Mouse (Mus musculus) cerebellum, adult 11 months (tissue): Measurements from ENCODE around the gene Tapbp.
A peak's percentile ranks its signal among the peaks of the same experiment; 100 is the strongest.
"Not testable (repeated sequence)": the region's sequence is repeated elsewhere in the genome, so short reads cannot be mapped to it uniquely, and the experiment has no call there.

ENCODE experiments used
- DNase-seq: peaks from one replicate; pipeline ENCODE4 v3.0.0; 2022

Tapbp gene

DNA sequence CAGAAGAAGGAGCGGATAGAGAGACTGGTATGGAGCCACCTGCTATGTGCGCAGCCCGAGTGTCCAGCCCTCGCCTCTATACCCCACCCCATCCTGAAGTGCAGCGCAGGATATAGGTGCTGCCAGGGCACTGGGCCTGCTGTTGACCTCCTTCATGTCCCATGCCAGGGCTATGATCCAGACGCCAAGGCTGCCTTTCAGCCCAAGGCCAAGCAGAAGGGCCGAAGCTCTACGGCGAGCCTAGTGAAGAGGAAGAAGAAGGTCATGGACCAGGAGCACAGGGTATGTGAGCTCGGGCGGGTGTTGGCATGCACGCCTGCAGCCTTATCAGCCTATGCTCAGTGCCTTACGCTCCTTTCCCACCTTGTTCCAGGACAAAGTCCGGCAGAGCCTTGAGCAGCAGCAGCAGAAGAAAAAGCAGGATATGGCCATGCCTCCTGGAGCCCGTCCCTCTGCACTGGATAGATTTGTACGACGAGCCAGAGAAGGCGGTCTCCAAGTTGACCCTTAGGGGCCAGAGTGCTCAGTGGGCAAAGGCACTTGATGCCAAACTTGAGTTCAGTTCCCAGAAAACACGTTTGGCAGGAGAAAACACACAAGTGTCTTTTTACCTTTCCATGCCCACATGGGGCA is 33.3 kb downstream of the Tapbp start:
- no peak for DNase-seq

DNA sequence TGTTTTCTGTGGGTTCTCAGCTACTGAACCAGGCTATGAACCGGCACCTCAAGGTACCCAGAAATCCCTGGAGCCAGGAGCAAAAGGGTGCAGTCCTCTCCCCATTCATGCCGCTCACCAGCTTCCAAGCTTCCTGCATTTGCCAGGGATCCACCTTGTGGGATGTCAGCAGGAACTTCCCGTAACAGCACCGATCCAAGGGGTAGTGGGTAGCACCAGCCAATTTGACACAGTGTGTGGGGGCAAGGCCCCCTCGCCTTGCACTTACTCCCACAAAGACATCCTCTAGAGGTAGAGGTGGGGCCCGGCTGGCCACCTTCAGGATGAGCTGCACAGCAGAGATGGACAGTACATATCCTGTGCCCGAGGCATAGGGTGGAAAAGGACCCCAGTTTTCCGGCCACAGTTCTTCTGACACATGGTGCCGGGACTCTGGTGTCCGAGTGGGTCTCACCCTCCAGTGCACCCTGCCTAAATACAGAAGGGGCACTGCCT is 34.5 kb downstream of the Tapbp start:
- DNase-seq: no peak

GRCm38 (mm10) chr17:33951021-33951946 is 35.6 kb downstream of the Tapbp start, which contains the start of gene B3galt4:
TSS of gene B3galt4 (minus strand) at chr17:33951488.
- DNase-seq: no peak

DNA sequence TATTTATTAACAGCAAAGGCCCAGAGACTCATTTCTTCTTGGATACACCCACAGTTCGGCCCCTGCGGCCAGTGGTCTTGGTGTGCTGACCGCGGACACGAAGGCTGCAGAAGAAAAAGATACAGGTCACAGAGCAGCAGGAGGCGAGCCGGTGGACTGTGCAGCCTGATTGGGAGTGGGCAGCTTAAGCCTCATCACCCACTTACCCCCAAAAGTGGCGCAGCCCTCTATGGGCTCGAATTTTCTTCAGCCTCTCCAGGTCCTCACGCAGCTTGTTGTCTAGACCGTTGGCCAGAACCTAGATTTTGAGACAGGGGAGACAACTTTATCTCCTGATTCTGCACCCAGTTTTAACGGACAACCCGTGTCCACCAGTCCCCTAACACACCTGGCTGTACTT is 36.3 kb downstream of the Tapbp start:
- DNase-seq: not testable (repeated sequence)

- no peak for DNase-seq
Observed at GRCm38 (mm10) chr17:33952879-33953278, 37.2 kb downstream of the Tapbp start.

DNA sequence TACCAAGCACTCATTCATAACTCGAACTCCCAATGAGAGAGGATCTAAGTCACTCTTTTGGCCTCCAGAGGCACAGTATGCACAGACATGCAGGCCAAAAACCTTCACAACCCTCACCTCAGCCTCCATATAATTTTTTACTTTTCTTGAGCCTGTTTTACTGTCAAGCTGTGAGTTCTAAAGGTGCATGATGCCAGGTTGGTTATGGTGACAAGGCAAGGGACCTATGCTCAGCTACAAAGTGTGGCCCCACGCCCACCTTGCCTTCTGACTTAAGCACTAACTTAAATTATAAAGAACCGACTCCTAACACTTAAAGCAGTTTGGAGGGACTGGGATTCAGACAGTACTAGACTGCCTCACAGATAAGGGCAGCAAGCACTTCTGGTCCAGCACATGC is 37.6 kb downstream of the Tapbp start:
- no peak for DNase-seq

DNA sequence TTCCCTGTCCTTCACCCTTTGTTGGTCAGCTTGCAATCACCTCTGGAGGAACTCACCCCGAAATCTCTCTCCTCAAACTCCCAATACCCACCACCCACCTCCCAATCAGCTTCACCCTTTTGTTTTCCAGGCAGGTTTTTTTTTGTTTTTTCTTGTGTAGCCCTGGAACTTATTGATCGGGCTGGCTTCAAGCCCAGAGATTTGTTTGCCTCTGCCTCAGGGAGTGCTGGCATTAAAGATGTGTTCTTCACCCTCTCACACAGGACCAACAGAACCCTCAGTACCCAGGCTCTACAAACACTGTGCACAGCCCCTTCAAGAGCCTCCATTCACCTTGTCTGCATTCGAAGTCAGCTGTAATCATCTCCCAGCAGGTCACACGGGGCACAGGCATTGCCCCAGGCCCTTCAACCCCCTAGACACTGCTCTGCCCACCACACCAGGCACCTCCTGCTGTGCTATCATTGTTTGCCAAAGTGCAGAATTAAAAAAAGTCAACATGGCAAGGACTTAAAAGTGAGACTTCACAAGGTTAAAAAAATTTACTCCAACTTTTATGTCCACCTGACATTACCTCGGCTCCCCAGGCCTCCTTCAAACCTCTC is 38.4 kb downstream of the Tapbp start:
- DNase-seq: no peak

DNA sequence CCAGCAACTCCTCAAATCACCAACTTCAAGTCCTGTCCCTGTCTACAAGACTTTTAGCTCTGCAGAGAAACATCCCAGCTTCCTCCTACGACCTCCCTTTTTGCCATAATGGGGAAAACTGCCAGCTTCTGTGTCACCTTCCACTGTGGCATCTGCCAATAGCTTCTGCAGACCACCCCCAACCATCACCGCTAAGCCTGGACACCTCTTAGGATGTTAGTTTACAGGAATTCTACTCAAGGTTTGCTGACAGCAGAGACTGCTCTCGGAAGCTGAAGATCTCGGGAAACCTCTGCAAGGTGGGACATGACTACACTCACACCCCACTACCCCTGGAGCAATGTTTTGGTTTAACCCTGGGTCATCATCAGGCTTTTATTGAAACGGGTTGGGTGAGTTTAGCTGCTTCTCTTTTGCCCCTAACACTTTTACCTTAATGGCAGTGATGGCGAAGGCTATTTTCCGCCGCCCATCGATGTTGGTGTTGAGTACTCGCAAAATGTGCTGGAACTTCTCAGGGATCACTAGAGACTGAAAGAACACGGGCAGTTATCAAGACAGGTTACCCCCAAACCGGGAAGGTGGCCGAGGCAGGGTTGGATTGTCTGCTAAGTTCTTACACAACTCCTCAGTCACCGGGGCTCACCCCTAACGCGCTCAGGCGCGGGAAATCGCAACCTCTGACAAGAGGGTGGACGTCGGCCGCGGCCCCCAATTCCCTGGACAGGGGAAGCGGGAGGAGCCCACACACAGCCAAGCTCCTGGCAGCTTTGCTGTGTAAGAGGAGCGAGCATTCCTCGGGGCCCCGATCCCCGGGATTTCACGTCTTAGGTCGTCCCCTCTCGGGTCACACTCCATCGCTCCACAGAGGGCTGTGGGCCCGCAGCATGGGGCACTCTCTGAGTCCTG is 39.2 kb downstream of the Tapbp start:
- no peak for DNase-seq

- DNase-seq: peak; percentile 98
Observed at GRCm38 (mm10) chr17:33955555-33956214, 40.0 kb downstream of the Tapbp start, which contains the start of the genes Vps52 and Rps18. TSS of gene Vps52 (plus strand) at chr17:33955812. TSS of gene Rps18 (minus strand) at chr17:33956001.

- no peak for DNase-seq
Observed at GRCm38 (mm10) chr17:33956336-33956735, 40.6 kb downstream of the Tapbp start.

GRCm38 (mm10) chr17:33957493-33957892 is 41.8 kb downstream of the Tapbp start:
- no peak for DNase-seq

DNA sequence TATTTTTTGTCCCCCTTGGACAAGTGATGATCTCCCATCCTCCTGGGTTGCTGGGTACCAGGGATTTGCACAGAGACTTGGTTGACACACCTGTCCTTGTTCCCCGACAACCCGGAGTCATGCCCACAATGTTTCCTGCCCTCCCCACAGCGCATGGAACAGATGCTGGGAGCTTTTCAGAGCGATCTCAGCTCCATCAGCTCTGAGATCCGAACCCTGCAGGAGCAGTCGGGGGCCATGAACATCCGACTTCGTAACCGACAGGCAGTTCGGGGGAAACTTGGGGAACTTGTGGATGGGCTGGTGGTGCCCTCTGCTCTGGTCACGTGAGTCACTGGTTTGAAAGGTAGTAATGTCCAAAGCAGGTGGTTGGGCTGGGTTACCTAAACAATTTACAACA is 42.8 kb downstream of the Tapbp start:
- no peak for DNase-seq

- DNase-seq: no peak
Observed at GRCm38 (mm10) chr17:33959135-33959534, 43.4 kb downstream of the Tapbp start.

DNA sequence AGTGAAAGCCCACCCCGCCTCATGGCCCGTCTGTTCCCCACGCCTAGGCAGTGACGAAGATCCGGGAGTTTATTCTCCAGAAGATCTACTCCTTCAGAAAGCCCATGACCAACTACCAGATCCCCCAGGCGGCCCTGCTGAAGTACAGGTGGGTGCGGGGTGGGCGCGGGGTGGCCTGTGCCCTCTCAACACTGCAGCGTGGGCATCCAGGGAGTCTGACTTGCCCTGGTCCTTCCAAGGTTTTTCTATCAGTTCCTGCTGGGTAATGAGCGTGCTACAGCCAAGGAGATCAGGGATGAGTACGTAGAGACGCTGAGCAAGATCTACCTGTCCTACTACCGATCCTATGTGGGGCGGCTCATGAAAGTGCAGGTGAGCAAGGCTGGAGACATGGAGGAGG is 44.2 kb downstream of the Tapbp start:
- no peak for DNase-seq

- DNase-seq: no peak
Observed at GRCm38 (mm10) chr17:33962876-33963275, 47.2 kb downstream of the Tapbp start.

DNA sequence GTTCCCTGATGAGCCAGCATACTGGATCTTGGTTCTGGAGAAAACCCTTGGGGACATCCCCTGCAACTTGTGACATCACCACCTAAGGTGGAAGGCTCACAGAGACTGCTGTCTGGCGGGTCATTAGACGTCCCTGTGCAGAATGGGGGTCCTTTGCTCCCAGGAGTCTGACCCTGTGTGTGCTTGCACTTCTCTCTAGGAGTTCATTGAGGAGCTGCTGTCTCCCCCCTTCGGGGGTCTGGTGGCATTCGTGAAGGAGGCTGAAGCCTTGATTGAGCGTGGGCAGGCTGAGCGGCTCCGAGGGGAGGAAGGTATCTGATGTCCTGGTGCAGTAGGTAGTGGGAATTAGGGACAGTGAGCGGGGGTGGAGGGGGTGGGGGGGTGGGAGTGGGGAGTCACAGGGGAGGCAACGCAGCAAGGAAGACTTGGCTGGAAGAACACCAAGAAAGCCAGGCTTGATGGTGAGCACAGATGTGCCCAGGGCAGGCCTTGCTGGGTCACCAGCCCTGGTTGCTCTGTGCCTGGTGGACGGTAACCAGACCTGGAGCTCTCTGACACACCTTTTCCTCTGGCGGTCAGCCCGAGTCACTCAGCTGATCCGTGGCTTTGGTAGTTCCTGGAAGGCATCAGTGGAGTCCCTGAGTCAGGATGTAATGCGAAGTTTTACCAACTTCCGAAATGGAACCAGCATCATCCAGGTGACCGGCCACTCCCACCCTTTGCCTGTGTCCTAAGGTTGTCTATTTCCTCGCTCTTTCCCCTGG is 49.6 kb downstream of the Tapbp start:
- no peak for DNase-seq

DNA sequence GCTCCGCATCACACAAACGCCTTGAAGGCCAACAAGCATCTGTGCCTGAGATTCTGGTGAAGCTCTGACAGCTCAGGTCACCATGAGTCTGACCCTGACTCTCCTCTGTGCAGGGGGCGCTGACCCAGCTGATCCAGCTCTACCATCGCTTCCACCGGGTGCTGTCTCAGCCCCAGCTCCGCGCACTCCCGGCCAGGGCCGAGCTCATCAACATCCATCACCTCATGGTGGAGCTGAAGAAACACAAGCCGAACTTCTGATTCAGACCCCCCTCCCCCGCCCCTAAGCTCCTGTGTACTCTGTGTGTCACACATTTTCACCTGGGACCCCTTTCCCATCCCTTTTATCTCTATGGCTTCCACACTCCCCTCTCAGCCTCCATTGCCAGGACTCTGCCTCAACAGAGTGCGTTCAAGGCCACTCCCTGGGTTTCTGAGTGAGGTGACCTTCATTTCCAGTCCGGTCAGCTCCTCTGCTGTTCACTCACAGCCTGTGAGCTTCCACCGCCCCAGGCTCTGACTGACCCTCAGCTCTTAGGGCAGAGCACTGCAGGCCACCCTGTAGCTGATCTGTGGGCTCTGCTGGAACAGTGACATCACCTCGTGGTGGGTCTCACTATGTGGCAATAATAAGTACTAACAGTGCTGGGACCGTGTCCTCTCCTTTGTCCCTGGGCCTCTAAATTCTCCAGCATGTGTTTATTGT is 50.3 kb downstream of the Tapbp start:
- no peak for DNase-seq

DNA sequence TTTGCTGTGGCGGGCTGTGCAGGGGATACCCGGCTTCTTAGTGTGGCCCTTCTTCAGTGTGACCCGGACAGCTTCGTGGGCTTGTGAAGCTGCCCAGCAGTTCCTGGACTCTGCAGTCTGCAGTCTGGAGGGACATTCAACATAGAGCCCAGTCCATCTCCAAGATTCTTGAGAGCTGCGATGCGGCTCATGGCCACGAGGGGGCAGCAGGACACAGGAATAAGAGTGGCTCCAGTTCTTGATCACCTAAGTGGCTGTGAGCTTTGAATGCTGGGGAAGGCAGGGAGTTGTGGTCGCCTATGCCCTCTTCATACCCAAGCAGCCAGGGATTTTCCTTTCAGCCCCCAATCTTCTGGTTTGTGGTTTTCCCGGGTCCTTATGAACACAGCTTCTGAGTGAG is 52.8 kb downstream of the Tapbp start:
- DNase-seq: peak; percentile 73

GRCm38 (mm10) chr17:33968927-33969326 is 53.2 kb downstream of the Tapbp start:
- no peak for DNase-seq

DNA sequence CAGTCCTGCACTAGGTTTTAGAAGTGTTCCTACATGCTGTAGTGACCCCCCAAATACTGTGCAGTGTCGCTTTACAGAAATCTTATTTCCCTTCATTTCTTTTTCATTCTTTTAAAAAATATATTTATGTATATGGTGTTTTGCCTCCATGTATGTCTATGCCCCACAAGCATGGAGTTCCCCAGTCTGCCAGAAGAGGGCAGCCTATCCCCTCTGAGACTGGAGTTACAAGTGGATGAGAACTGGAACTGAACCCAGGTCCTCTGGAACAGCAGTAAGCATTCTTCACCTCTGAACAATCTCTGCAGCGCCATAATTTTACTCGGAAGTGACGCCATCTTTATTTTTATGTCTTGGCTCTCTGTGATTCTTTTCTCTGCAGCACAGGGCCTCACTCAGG is 53.7 kb downstream of the Tapbp start:
- no peak for DNase-seq
